Mouse (Mus musculus) bone marrow macrophage, adult 2 months (primary cell): Measurements from ENCODE around the gene Cnih3.

Experiments used
- CTCF ChIP-seq: IDR thresholded peaks from 2 replicates; pipeline ENCODE4 v1.5.1; 2012; ENCODE audit warnings: low read depth, mild to moderate bottlenecking, low read length, moderate library complexity
- POLR2A ChIP-seq: IDR thresholded peaks from 2 replicates; pipeline ENCODE4 v1.6.1; 2012; ENCODE audit warnings: mild to moderate bottlenecking, low read depth, low read length, borderline replicate concordance

DNA sequence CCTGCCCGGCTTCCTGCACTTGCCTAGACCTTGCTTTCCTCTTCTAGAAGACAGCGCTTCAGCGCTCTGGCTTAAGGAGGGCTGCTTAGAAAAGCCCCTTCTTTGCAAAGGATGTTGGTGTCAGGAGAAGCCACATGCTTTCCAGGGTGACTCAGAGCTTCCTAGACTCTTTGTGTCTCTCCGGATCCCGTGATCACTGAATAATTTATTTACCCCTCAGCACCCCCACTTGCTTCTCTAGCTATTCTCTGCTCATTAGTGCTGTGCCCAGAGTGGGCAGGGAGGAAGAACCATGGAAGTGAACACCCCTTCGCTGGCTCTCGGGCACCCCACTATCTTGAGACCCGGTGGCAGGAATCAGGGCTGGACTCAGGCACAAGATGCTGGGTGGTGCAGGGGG, 24.0 kb downstream of the Cnih3 start:
- TF ChIP-seq POLR2A = no peak
- no peak for TF ChIP-seq CTCF
